Comparison of ENCODE assay signal across 22 mouse cellular contexts in the genomic region with DNA sequence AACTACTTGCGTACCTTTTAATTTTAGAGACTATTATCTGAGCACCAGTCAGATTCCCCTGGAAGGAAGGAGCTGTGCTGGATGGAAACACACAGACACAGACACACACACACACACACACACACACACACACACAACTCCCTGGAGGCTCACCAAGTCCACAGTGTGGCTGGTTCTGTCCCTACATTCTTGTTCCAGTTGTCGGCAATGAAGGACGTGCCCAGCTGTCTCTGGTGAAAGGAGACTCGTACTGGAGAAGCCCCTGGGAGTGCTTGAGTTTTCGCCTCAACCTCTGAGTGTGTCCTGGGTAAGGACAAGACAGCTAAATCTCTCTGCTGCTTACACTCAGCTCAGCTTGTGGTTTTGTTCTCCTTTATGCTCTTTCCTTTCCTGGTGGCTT.
"Had no signal": no experiment of that assay in that cellular context is flagged by ENCODE, and none has a peak within 500 bp of the region (broad histone marks: within the 10 kb centered on the region; RNA-seq: fewer than 3 reads in every experiment).

No protein-coding gene starts in this region.

- H3K4me1 ChIP-seq: heart, embryonic 15.5 days; hindbrain, embryonic 10.5 days; hindbrain, embryonic 12.5 days; intestine, embryonic 15.5 days; limb, embryonic 12.5 days had no signal

- DNase-seq: gastrocnemius, postnatal 10 days; gastrocnemius, postnatal 25 days; heart, adult 2 months; heart, postnatal 14 days; heart, postnatal 36 days; kidney, adult 18-20 months; kidney, adult 8-10 months; kidney, postnatal 10 days; kidney, postnatal 25 days; kidney, postnatal 4 days; liver had no signal

- H3K27ac ChIP-seq: gastrocnemius, adult 2 months; heart, adult 2 months; heart, embryonic 13.5 days; heart, embryonic 15.5 days; hindbrain, embryonic 10.5 days; hindbrain, embryonic 12.5 days; hindbrain, embryonic 14.5 days; intestine, embryonic 15.5 days; layer of hippocampus, adult 2 months; left cerebral cortex, adult 2 months; limb, embryonic 10.5 days; limb, embryonic 12.5 days had no signal

- H3K4me3 ChIP-seq: gastrocnemius, adult 2 months; heart, adult 2 months; heart, embryonic 13.5 days; heart, embryonic 15.5 days; hindbrain, embryonic 10.5 days; hindbrain, embryonic 12.5 days; intestine, embryonic 15.5 days; layer of hippocampus, adult 2 months; left cerebral cortex, adult 2 months; limb, embryonic 10.5 days; limb, embryonic 12.5 days had no signal
